Mouse (Mus musculus) kidney, adult 11 months (tissue): ENCODE measurements around the gene Pamr1.

Experiments used
- DNase-seq: peaks from one replicate; pipeline ENCODE4 v3.0.0; 2022

Gene Pamr1

DNA sequence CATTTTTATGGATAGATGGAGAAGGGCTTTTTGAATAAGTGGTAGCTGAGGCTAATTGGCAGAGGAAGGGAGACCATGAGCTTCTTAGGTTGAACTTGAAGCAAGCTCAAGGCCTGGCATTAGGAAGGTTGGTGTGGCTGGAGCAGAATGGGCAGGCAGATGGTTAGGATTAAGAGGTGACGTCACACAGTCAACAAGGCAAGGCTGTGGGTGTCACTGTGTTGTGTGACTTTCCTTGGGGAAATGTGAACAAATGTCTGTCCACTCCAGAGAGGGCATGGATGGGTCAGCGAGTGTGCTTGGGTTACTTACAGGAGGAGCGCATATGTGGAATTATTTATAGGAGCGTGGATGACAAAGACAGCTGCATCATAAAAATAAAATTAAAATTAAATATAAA is 50.7 kb downstream of the Pamr1 start:
- DNase-seq = no peak

GRCm38 (mm10) chr2:102610485-102610884 is 60.7 kb downstream of the Pamr1 start:
- no peak for DNase-seq

- no peak for DNase-seq
Observed at GRCm38 (mm10) chr2:102616637-102617036, 66.8 kb downstream of the Pamr1 start.

GRCm38 (mm10) chr2:102620744-102621429 is 71.1 kb downstream of the Pamr1 start:
- no peak for DNase-seq

- no peak for DNase-seq
Observed at GRCm38 (mm10) chr2:102622176-102622575, 72.4 kb downstream of the Pamr1 start.

- DNase-seq = no peak
Observed at GRCm38 (mm10) chr2:102622943-102623342, 73.1 kb downstream of the Pamr1 start.

DNA sequence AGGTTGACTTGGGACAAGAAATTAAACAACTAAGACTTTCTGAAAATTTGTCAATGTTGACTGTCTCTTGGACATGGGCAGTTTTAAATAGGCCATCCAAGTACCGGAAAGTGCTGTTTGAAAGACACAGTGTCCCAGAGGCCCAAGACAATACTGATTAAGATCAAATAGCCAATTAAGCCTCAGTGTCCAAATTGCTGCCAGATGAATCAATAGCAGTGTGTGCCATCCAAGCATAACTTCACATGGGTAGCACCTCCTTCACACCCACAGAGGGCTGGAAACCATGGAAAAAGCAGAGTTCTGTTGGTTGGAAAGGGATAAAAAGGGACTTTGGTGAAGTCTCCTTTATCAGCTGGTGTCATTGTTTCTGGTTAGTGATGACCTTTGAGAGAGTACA is 74.7 kb downstream of the Pamr1 start:
- no peak for DNase-seq

DNA sequence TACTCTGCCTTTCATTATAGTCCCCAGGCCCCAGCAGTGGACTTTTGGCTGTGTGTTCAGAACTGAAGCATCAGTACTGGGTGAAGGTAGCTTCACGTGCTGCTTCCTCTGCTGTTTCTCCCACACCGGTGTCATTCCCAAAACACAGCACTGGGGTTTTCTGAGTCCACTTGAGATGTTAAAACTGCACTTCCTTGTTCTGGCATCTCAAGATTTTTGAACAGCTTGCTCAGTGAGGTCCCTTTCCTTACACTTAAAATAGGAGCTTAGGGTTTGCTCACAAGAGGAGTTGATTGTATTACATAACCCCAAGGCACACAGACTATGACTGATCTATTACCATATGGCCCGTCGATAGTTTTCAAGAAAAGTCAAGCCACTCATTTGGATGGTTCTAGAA is 82.5 kb downstream of the Pamr1 start:
- DNase-seq = no peak

DNA sequence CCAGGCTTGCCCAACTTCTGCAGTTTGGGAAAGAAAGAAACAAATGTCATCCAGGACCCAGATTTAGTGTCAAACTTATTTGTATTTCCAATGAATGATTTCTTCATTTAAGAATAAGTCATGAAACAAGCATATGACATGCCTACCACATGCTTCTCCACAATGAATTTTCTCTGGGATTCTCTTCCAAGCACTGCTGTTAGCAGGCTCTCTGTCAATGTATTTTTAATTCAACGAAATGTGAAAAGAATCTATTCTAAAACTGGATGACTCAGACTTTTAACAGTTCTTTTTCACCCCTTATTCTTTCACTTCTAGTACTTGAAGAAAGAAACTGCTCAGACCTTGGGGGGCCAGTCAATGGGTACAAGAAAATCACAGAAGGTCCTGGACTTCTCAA is 84.2 kb downstream of the Pamr1 start:
- no peak for DNase-seq

GRCm38 (mm10) chr2:102635523-102636060 is 85.8 kb downstream of the Pamr1 start:
- DNase-seq = no peak

DNA sequence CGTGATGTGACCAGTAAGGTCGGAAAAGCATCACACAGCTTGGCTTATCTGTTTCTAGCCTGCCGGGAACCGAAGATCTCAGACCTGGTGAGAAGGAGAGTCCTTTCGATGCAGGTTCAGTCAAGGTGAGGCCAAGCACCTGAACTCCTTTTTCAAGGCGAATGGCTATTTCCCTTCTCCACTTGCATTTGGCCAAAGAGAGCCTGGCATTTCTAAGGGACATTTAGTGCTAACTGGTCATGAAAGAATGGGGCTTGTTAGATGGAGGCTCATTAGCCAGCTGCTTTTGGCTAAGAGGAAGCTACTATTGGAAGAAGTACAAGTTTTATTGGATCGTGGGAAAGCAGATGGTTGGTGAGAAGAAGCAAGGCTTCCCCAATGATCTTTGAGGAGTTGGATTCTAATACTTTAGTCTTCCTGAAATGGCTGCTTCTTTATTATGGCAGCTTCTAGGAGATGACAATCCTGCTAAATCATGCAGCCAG is 86.3 kb downstream of the Pamr1 start:
- no peak for DNase-seq

DNA sequence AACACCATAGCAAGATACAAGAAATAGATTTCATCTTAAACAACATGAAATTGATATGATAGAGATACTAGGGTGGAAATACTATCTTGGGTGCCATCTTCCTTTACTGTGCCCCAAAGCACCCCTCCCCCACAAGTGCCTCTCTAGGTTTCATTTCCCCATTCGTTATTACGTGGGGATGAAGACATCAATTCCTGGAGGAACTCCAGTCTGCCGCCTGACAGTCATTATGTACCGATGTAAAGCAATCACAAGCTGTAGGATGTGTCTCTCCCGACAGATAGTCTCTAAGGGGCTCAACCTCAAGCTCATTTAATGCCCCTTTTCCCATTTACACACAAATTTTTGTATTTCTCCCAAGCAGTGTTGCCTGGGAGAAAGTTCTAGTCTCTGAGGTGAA is 88.3 kb downstream of the Pamr1 start:
- DNase-seq = no peak

DNA sequence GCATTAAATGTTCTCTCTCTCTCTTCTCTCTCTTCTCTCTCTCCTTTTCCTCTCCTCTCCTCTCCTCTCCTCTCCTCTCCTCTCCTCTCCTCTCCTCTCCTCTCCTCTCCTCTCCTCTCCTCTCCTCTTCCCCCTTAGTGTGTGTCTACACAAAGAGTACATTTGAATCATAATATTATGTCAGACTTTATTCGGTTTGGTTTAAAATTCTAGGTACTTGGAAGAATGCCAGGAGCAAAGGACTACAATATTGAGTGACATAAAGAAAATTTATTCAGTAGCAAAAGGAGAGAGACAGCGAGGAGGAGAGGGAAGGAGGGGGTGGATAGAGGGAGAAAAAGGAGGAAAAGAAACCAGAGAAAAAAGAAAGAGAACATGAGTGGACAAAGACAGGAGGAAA is 88.9 kb downstream of the Pamr1 start:
- DNase-seq = no peak

DNA sequence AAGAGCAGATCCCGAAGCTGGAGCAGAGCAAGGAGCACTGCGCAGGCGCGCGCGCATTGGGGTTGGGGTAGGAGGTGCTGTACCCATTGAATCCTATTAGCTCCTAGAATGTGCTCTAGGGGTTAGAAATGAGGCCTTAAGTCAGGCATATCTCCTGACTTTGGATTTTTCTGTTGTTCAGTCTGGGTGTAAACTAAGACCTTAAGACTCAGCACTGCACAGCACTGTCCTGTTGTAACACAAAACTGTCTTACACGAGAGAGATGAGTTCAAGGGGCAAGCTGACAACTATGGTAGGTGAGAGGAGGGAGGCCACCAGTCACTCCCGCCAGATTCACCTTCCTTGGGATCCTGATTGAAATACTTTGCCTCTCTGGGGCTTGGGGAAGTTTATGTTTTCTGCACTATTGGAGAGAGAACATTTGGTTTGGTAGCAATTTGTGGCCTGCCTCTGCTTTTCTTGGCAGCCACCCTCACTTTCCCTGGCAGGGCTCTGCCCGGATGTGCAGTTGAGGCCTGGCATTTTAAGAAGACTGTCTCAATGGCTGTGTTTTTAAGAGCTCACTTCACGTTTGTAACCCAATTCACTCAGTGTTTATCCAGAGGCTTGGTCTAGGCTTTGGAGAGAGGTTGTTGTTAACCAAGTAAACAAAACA is 99.2 kb downstream of the Pamr1 start:
- DNase-seq = no peak

DNA sequence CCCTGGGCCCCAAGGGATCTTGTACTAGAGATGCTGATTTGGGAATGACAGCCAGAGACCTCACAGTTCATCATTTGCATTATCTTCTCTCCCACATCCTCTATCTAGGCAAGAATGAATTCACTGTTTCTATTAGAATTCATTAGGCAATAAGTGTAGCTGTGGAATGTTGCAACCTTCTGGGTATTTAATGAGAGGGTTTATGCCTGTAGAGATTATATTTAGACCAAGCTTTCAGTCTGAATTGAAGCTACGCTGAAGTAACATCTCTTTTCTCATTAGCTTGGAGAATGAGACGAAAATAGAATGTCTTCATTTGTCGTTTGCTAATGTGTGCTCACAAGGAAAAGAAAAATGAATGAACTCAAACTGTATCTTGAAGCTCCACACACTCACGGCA is 100.5 kb downstream of the Pamr1 start:
- no peak for DNase-seq

DNA sequence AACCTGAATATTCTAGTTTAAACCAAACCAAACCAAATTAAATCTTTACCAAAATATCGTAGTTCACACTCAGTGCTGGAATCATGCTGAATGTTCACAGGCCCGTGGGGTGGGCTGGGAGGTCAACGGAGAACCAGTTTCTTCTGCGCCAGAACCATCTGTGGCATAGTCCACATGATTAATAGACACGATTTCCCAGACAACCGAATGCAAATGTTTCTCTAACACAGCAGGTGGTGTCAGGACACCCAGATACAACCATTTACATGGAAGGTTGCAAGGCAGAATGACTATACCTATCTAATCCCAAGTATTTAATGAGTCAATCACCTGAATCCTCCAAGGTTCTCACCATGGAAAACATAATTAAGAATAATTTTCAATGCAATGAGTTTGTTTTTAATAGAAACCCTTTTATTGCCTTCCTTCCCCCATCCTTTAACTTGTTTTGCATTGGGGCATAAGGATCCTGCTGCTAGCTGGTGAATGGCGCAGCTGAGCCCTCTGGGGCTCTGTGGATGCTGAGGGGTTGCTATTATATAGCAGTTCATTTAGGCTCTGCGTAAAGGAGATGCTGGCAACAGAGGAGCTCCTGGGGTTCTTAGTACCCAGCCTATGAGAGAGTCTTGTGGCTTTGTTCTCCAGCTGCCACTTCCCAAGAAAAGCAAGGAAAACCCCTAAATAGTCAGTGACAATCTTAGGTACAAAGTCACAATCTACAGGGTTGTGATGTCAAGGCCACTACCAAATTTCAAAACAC is 106.3 kb downstream of the Pamr1 start:
- no peak for DNase-seq

- no peak for DNase-seq
Observed at GRCm38 (mm10) chr2:102657726-102658125, 107.9 kb downstream of the Pamr1 start.

DNA sequence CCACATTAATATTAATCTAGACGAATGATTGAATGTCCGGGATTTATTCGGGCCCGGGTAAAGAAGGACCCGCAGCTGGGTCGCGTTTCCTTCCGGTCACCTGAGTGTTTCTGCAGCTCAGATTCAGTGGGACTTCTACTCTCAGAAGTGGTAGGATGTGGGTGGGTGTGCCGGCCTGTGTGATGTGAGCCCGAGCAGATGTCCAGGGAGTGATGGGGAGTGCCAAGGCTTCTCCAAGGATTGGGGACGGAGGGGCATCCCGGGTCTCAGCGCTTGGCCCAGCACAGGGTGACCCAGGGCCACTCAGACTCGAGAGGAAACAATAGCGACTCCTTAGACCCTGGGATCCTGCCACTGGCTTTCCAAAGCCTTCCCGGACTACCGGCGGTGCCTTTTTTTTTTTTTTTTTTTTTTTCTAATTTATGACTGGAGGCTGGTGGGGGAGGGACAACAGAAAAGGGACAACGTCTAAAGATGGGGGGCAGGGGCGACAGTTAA is 108.4 kb downstream of the Pamr1 start, which contains the start of gene Slc1a2:
Slc1a2 (plus strand) TSS at position 497 of the 498 bp plus-strand sequence.
- no peak for DNase-seq

DNA sequence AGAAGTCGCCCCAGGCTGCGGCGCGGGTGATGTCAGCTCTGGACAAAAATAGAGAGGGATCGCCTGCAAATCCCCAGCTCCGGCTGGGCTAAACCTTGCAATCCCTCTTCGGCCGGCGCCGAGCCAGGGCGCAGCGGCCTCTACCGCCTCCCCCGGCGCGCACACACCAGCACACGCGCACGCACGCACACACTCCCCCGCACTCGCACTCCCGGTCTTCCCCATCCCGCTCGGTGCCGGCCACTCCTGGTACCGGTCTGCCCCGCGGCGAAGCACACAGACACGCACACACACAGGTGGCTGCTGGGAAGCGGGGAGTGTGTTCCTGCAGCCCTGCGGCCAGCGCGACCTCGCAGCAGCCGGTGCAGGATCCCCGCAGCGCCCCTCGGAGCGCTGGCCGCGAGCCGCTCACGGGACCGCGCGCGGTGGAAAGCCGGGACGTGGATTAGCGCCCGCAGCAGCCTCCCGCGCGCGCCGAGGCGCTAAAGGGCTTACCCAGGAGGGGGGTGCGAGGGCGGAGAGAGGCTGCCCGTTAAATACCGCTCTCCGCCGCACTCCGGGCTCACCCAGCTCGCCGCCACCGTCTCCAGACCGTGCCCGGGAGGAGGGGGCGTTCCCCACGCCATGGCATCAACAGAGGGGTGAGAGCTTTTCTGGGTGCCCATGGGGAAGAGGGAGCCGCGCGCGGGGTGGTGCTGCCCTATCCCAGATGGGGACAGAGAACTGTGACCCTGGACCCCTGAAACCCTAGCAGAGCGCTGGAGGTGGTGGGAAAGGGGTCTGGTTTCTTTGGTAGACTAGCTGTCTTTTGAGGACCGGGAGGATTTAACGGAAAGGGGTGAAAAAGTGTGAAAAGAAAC is 109.1 kb downstream of the Pamr1 start:
- DNase-seq = no peak

DNA sequence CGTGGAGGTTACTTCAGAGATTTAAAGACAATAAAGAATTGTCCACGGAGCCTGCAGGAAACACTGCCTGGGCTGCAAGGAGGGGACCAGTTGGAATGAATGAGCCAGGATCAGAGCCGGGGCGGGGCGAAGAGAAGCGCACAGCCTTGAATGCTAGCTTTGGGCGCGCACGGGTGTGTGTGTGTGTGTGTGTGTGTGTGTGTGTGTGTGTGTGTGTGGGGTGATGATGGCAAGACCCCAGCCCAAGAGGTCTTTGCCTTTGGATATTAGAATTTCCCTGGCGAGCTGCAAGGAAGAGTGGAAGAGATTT is 109.7 kb downstream of the Pamr1 start:
- no peak for DNase-seq

DNA sequence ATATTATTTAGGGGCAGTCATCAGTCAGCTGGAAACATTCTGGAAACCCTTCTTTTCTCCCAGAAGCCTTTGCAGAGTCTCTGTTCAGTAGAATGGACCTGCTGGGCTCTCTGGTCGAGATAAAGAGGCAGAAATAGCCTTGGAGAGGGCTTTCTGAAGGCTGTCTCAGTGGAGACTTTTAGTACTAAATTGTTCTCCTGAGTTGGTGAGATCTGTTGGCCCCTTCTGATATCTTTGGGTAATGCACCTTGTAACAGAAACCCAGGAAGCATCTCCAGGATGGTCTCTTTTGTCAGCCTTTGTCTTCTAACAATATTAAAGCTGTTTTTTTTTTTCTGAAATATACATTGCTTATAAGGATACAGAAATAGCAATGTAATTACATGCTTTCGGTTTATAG is 111.2 kb downstream of the Pamr1 start:
- DNase-seq = no peak

GRCm38 (mm10) chr2:102662911-102663310 is 113.1 kb downstream of the Pamr1 start:
- DNase-seq = no peak

GRCm38 (mm10) chr2:102663339-102663738 is 113.5 kb downstream of the Pamr1 start:
- DNase-seq = no peak
